Mouse (Mus musculus) bone marrow macrophage, adult 2 months (primary cell): ENCODE measurements around the gene Pkd1l1.

Experiments used
- CTCF ChIP-seq: IDR thresholded peaks from 2 replicates; pipeline ENCODE4 v1.5.1; 2012; ENCODE audit warnings: low read depth, mild to moderate bottlenecking, low read length, moderate library complexity
- POLR2A ChIP-seq: IDR thresholded peaks from 2 replicates; pipeline ENCODE4 v1.6.1; 2012; ENCODE audit warnings: mild to moderate bottlenecking, low read depth, low read length, borderline replicate concordance

- TF ChIP-seq POLR2A (no peak), CTCF (no peak)
These were observed 47.1 kb upstream of the Pkd1l1 start for GRCm38 (mm10) chr11:9020207-9020606.
